Mouse (Mus musculus) G1E (cell line): ENCODE data around the gene Adap2. TPM values are rescaled to one million over a fixed set of nuclear protein-coding genes. Genes with fewer than 3 reads are reported as not detected.
"Not testable (repeated sequence)": the region's sequence is repeated elsewhere in the genome, so short reads cannot be mapped to it uniquely, and the experiment has no call there.

Experiments used
- ATAC-seq: 2 replicates; pipeline ENCODE4 v1.8.0; 2016; ENCODE audit warnings: mild to moderate bottlenecking; ENCODE audit not compliant: insufficient number of reproducible peaks, poor library complexity, low FRiP score, severe bottlenecking; ENCODE audit errors: extremely low read depth
- DNase-seq: peaks from one replicate; pipeline ENCODE4 v3.0.0; 2012; ENCODE audit warnings: low spot score
- H3K27me3 ChIP-seq: 2 replicates; pipeline ENCODE4 v1.6.1; 2012; ENCODE audit warnings: mild to moderate bottlenecking, low read length, inconsistent platforms; ENCODE audit not compliant: insufficient read depth
- H3K36me3 ChIP-seq: replicated peaks from 2 replicates; pipeline ENCODE3; 2012; ENCODE audit warnings: mild to moderate bottlenecking, inconsistent platforms
- H3K4me1 ChIP-seq: 2 replicates; pipeline ENCODE4 v1.6.1; 2012; ENCODE audit warnings: low read depth, low read length, inconsistent platforms, mixed read lengths; ENCODE audit not compliant: insufficient read depth
- H3K4me3 ChIP-seq: 2 replicates; pipeline ENCODE4 v1.5.1; 2012; ENCODE audit warnings: low read depth, mild to moderate bottlenecking, inconsistent platforms, low read length, moderate library complexity, mixed read lengths
- H3K9me3 ChIP-seq: replicated peaks from 2 replicates; pipeline ENCODE4 v1.6.1; 2012; ENCODE audit warnings: inconsistent platforms
- CTCF ChIP-seq: IDR thresholded peaks from 2 replicates; pipeline ENCODE4 v1.5.1; 2012; ENCODE audit warnings: low read depth, low read length, inconsistent platforms, mixed read lengths
- GATA1 ChIP-seq: IDR thresholded peaks from 2 replicates; pipeline ENCODE4 v1.6.1; 2012; ENCODE audit warnings: borderline replicate concordance, low read length, inconsistent platforms, mixed read lengths
- GATA2 ChIP-seq: IDR thresholded peaks from 2 replicates; pipeline ENCODE4 v1.6.1; 2012; ENCODE audit warnings: low read depth, low read length, inconsistent platforms, borderline replicate concordance
- POLR2AphosphoS5 ChIP-seq: IDR thresholded peaks from 2 replicates; pipeline ENCODE4 v1.6.1; 2012; ENCODE audit warnings: low read depth, low read length, inconsistent platforms; ENCODE audit not compliant: insufficient replicate concordance
- TAL1 ChIP-seq: conservative IDR thresholded peaks from 2 replicates; pipeline ENCODE4 v1.6.1; 2012; ENCODE audit warnings: low read depth, low read length, inconsistent platforms, mixed read lengths
- polyA plus RNA-seq: library from polyadenylated mRNA; stranded (reverse); fragments of >175 nt; gene quantifications from 2 replicates; pipeline ENCODE4 v1.2.3, GENCODE M21; 2012
- total RNA-seq, 2 experiments: library from RNA; stranded (forward) in 1 of 2; stranded (reverse) in 1 of 2; fragments of 200-1000 nt in 1 of 2; fragments of >200 nt in 1 of 2; fragmentation: Nextera tagmentation in 1 of 2; gene quantifications; 2 replicates each; pipeline ENCODE4 v1.2.3; 2014 to 2017

Gene Adap2
- total and polyA plus RNA-seq, 3 experiments = not detected

DNA sequence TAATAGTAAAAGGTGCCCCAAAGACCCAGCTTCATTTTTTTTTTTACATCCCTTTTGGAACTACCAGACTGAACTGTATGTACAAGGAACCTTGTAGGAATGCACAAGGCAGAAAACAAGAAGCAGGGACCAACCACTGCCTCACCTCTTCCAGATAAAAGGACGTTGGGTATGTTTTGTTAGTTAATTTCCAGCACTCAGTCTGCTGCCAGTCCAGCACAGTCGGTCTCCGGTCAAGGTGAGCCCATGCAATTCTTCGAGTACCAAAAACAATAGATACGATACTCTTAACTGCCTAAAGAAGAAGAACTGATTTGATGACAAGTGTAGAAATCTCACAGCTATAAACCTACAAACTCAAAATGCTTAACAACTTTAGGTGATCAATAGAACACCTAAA lies 16.1 kb upstream of the Adap2 start:
- Histone ChIP-seq H3K36me3 (peaks cover 69% of the 10 kb centered on the region), H3K9me3 (no peaks in the 10 kb centered on the region), H3K4me3 (no peak overlapping the region), H3K4me1 (peaks cover 41% of the 10 kb centered on the region), H3K27me3 (no peaks in the 10 kb centered on the region)
- DNase-seq = no peak
- TF ChIP-seq POLR2AphosphoS5 (no peak), CTCF (no peak), GATA2 (no peak), GATA1 (no peak), TAL1 (no peak)
- no peak for ATAC-seq

DNA sequence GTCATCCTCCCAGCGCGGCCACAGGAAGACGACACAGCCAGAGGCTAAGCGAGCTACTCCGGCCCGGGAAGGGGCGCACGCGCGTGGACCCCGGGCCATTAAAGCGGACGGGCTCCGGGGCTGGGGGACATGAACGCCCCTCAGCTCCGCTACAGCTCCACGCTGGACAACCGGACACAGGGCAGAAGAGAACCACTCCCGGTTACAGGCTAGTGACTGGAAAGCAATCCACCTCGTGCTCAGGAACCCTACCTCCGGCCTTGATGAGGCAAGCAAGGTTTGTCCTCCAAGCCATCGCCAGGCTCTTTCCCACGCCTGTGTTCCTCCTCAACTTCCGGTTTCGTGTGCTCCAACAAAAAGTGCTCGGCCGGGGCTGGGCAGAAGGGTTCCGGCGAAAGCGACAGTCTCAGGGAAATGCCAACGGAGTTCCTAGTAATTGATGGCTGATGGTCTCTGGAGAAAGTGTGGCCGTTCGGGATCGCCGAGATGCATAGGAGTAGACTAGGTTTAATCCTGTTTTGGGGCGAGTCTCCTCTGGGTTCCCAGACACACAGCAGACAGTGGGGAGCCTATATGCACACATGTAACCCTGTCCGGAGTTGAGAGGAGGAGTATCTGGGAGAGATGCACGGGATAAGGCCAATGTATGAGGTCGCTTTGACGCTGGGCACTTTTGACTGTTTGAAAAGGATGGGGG lies 11.9 kb upstream of the Adap2 start, which contains the start of gene Tefm:
Gene Tefm (minus strand): TSS at position 351 of the 697 bp plus-strand sequence.
- no peak for TF ChIP-seq TAL1
- no peak for TF ChIP-seq GATA2
- TF ChIP-seq POLR2AphosphoS5 = no peak
- no peak for TF ChIP-seq CTCF
- ATAC-seq (peak; percentile 88), DNase-seq (peak; percentile 67)
- Histone ChIP-seq H3K4me3 (peak within 1 kb of the TSS; percentile 86), H3K4me1 (peaks cover 47% of the 10 kb centered on the region), H3K36me3 (peaks cover 35% of the 10 kb centered on the region), H3K9me3 (no peaks in the 10 kb centered on the region), H3K27me3 (no peaks in the 10 kb centered on the region)

DNA sequence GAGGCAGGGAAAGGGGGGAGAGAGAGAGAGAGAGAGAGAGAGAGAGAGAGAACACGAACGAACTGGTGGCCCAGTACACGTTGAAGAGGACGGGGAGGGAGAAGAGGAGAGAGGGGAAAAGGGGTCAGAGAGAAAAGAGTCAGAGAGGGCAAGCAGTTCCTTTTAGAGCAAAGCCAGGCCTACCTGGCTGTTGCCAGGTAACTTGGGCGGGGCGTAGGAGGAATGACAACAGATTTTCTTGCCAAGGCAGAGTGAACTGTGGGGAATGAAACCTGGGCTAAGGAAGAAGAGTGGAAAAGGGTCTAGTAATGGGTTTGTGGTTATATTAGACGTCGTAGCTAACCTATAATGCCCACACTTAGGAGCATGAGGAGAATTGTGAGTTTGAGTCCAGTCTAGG lies 11.0 kb upstream of the Adap2 start:
- Histone ChIP-seq H3K36me3 (peaks cover 26% of the 10 kb centered on the region), H3K9me3 (no peaks in the 10 kb centered on the region), H3K4me1 (peaks cover 48% of the 10 kb centered on the region), H3K4me3 (peak overlapping the region; percentile 86), H3K27me3 (no peaks in the 10 kb centered on the region)
- TF ChIP-seq TAL1 = no peak
- no peak for TF ChIP-seq CTCF
- no peak for TF ChIP-seq GATA1
- no peak for TF ChIP-seq GATA2
- TF ChIP-seq POLR2AphosphoS5 = no peak
- no peak for DNase-seq
- ATAC-seq = no peak

DNA sequence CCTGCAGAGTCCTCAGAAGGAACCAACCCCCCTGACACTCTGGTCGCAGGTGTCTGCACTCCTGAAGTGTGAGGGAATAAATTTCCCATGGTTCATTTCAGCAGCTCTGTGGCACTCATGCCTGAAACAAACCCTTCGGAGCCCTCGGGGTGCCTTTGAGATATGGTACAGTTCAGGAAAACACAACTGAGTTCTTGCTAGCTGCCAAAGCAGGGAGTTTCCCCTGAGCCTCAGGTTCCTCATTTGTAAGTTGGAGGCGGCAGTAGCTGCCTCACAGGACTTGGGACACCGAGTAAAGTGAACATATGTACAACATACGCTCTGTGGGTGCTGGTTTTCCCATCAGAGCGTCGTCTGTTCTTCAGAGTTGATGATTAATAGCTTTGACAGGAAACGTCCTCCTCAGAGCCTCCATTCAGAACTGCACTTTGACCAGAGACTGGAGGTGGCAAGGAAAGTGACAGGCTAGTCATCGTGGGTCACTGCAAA lies 8.1 kb upstream of the Adap2 start:
- ATAC-seq (no peak), DNase-seq (no peak)
- Histone ChIP-seq H3K27me3 (peaks cover 2% of the 10 kb centered on the region; the same call in 1 of the 2 replicates), H3K4me1 (peaks cover 24% of the 10 kb centered on the region), H3K4me3 (no peak overlapping the region), H3K9me3 (no peaks in the 10 kb centered on the region), H3K36me3 (no peaks in the 10 kb centered on the region)
- TF ChIP-seq GATA2 = no peak
- no peak for TF ChIP-seq CTCF
- no peak for TF ChIP-seq TAL1
- TF ChIP-seq POLR2AphosphoS5 = no peak
- TF ChIP-seq GATA1 = no peak

DNA sequence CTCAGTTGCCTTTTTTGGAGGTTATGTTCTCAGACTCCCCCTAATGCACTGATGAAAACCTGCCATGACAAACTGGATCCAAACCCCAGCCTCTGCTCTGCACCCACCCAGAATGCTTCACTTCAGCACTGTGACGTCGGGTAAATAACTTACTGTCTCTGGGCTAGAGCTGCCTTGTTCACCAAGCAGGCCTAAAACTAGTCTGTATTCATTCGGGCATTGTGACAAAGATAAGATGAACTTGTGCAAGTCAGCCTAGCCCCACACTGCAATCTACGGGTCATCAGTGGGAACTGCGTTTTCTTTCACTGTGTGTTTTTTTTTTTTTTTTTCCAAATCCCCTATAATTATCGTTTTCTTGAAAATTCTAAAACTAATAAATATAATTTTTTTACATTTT lies 6.2 kb upstream of the Adap2 start:
- no peaks in the 10 kb centered on the region for H3K9me3 ChIP-seq
- no peak for ATAC-seq
- peaks cover 19% of the 10 kb centered on the region for H3K4me1 ChIP-seq
- peaks cover 15% of the 10 kb centered on the region for H3K27me3 ChIP-seq
- no peak for DNase-seq
- TF ChIP-seq GATA1 = no peak
- no peak for TF ChIP-seq POLR2AphosphoS5
- no peak for TF ChIP-seq CTCF
- no peak for TF ChIP-seq TAL1
- no peak for TF ChIP-seq GATA2
- no peak overlapping the region for H3K4me3 ChIP-seq
- no peaks in the 10 kb centered on the region for H3K36me3 ChIP-seq

DNA sequence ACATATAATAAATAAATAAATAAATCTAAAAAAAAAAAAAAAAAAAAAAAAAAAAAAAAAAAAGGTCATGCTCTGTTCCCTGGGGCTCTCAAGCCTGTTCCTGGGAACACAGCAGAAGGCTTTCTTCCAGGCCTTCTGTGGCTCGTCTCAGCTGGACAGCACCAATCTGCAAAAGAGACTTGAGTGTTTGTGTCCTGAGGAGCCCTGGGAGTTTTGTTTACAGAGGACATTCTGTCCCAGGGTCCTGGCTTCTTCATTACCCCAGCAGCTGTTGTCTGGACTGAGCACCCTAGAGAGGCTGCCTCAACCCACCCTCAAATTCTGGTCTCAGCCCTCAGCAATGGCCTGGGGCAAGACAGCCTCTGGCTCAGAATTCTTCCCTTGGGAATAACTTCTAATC lies 5.6 kb upstream of the Adap2 start:
- H3K4me3 ChIP-seq = no peak overlapping the region
- peaks cover 13% of the 10 kb centered on the region for H3K4me1 ChIP-seq
- no peak for TF ChIP-seq GATA1
- TF ChIP-seq POLR2AphosphoS5 = no peak
- no peak for TF ChIP-seq TAL1
- no peak for TF ChIP-seq GATA2
- no peak for TF ChIP-seq CTCF
- H3K9me3 ChIP-seq = no peaks in the 10 kb centered on the region
- no peaks in the 10 kb centered on the region for H3K36me3 ChIP-seq
- ATAC-seq (no peak), DNase-seq (no peak)
- peaks cover 17% of the 10 kb centered on the region for H3K27me3 ChIP-seq

DNA sequence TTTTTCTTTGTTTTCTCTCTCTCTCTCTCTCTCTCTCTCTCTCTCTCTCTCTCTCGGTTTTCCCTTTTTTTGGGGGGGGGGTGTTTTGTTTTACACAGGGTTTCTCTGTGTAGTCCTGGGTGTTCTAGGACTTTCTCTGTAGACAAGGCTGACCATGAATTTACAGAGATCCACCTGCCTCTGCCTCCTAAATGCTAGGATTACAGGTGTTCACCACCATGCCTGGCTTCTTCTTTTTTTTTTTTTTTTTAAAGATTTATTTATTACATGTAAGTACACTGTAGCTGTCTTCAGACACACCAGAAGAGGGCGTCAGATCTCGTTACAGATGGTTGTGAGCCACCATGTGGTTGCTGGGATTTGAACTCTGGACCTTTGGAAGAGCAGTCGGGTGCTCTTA lies 4.9 kb upstream of the Adap2 start:
- peaks cover 23% of the 10 kb centered on the region for H3K27me3 ChIP-seq
- H3K4me3 ChIP-seq, ATAC-seq, H3K36me3 ChIP-seq, H3K9me3 ChIP-seq, DNase-seq: not testable (repeated sequence)
- H3K4me1 ChIP-seq = peaks cover 18% of the 10 kb centered on the region
